Mouse (Mus musculus) forebrain, embryonic 10.5 days (tissue): Measurements from ENCODE around the gene Crbn. TPM values are rescaled to one million over a fixed set of nuclear protein-coding genes. Genes with fewer than 3 reads are reported as not detected.

Source experiments
- DNase-seq: peaks from one replicate; pipeline ENCODE4 v3.0.0-alpha.2; 2017; ENCODE audit warnings: low spot score; ENCODE audit errors: extremely low spot score
- H3K27ac ChIP-seq: fragments of 300-500 bp; sonication (generic); 2 replicates; pipeline ENCODE4 v1.5.1; 2016; ENCODE audit warnings: mild to moderate bottlenecking
- H3K27me3 ChIP-seq: fragments of 300-500 bp; sonication (generic); 2 replicates; pipeline ENCODE4 v1.6.1; 2016; ENCODE audit warnings: mild to moderate bottlenecking; ENCODE audit not compliant: poor library complexity, severe bottlenecking
- H3K36me3 ChIP-seq: fragments of 300-500 bp; sonication (generic); replicated peaks from 2 replicates; pipeline ENCODE4 v1.6.1; 2016; ENCODE audit warnings: mild to moderate bottlenecking, moderate library complexity
- H3K4me1 ChIP-seq: fragments of 300-500 bp; sonication (generic); 2 replicates; pipeline ENCODE4 v1.6.1; 2016
- H3K4me3 ChIP-seq: fragments of 300-500 bp; sonication (generic); 2 replicates; pipeline ENCODE4 v1.5.1; 2016; ENCODE audit warnings: mild to moderate bottlenecking, moderate library complexity
- H3K9me3 ChIP-seq: fragments of 300-500 bp; sonication (generic); 2 replicates; pipeline ENCODE4 v1.6.1; 2016; ENCODE audit warnings: mild to moderate bottlenecking, moderate library complexity
- WGBS: fragments of 180-500 bp; shearing (Covaris S2); methylation state at CpG from one replicate; pipeline ENCODE4 v1.1.7; 2016; 5-methylcytosine and 5-hydroxymethylcytosine counted together
- polyA plus RNA-seq: library from polyadenylated mRNA; unstranded; fragments of >200 nt; fragmentation: Nextera tagmentation; extraction: Ambion mirVana; gene quantifications from 2 replicates; pipeline ENCODE4 v1.2.1, GENCODE M21; 2016

The Crbn gene
- 40.8 and 43.3 TPM in 2 replicates for polyA plus RNA-seq

DNA sequence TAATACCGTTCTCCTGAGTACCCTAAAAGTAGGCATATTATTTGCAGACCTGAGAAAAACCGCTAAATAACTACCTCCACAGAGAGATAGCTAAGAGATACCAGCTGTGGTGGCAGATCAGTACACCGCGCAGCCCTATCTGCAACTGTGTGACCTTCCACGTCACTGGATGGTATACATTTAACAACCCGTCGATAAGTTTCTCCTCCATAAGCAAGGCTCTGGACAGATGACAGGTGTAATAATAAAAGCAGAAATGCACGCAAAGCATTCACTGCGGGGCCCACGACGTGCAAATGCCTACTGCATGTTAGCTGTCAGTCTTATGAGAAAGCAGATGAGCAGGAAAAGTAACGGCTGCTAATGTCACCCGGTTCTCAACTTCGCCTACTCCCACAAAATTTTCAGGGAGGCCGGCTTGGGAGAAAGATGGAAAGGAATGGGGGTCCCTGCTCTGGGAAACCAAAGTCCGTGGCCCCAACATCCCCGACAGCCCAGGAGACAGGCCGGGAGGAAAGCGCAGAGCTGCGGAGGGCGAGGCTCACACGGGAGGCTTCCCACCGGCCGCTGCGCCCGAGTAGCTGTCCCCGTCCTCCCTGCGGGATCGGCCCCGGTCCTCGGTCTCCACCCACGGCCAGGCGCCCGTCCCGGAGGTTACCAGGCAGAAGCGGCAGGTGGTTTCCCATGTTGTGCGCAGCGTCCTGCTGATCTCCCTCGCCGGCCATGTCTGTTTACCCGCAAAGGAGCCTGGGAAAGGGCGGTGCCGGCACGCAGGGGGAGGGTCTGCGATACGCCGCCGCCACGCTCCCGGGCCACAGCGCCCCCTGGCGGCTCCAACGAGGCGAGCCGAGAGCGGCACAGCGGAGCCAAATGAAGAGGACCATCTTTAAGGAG lies at the start of gene Crbn:
Crbn (minus strand) TSS at position 745 of the 894 bp plus-strand sequence.
- peak; percentile 88 for DNase-seq
- WGBS, result 2% methylated on average over 57 of the region's 57 CpGs
- no peaks in the 10 kb centered on the region for H3K27me3 ChIP-seq
- H3K36me3 ChIP-seq, result peaks cover 5% of the 10 kb centered on the region
- peaks cover 13% of the 10 kb centered on the region for H3K4me1 ChIP-seq
- peak within 1 kb of the TSS; percentile 92 for H3K4me3 ChIP-seq
- peak within 1 kb of the TSS; percentile 87 for H3K27ac ChIP-seq
- H3K9me3 ChIP-seq, result no peaks in the 10 kb centered on the region

DNA sequence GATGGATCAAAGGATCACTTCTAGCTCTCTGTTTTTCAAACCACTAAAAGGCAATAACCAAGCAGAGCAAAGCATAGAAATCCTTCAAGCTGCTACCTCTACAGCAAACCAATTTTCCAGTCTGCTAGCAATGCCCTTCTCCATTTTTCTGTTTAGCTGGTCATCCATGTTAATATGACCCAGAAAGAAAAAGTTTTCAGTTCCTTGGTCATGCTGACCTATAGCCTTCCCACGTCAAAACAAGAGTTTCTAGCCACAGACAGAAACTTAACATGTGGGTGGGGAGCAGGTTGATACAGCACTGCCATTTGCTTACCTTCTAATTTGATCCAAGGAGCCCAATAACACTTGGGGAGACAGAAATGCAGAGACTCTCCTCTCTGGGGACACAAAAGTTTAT lies 40.3 kb upstream of the Crbn start:
- Histone ChIP-seq H3K4me3 (no peak overlapping the region), H3K4me1 (no peaks in the 10 kb centered on the region), H3K36me3 (no peaks in the 10 kb centered on the region), H3K27ac (no peak overlapping the region), H3K27me3 (no peaks in the 10 kb centered on the region), H3K9me3 (no peaks in the 10 kb centered on the region)
- 74% methylated on average over 1 of the region's 1 CpGs for WGBS
- DNase-seq, result no peak

DNA sequence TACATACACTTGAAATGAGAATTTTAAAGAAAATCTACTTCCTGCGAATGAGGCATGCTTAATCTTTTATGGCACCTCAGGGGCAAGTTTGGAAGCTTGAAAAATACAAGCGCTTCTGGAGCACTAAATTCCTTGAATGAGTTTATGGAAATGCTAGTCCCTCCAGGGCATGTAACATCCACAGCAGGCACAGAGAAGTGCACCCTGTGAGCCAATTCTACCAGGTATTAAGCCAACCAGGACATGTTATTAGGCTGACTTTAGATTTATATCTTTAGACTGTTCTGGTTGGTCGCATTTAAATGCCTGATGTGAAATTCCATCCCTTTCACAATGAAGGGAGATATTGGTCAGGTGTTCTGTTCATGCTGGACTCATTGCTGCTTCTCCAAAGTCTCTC lies 38.2 kb upstream of the Crbn start:
- 83% methylated on average over 3 of the region's 3 CpGs for WGBS
- no peak overlapping the region for H3K4me3 ChIP-seq
- H3K4me1 ChIP-seq, result no peaks in the 10 kb centered on the region
- no peaks in the 10 kb centered on the region for H3K36me3 ChIP-seq
- no peaks in the 10 kb centered on the region for H3K27me3 ChIP-seq
- no peak for DNase-seq
- H3K27ac ChIP-seq, result no peak overlapping the region
- H3K9me3 ChIP-seq, result no peaks in the 10 kb centered on the region

DNA sequence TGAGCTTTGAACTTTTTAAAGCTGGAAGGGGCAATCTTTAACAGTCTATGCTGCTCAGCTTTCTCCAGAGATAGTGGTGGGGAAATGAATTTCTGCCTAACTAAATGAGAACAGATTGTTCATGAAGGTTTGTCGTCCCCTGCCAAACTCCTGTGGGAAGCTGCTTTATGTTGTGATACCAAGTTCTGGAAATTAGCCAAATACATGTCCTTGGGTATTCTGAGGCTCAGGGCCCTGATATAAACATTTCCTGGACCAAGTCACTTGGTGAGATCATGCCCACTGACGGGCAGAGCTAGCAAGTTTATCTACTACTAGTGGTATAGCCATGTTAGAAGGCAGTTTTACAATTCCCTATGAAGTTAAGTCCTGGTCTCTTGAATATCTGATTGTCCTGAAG lies 35.4 kb upstream of the Crbn start:
- no peak for DNase-seq
- H3K27me3 ChIP-seq, result no peaks in the 10 kb centered on the region
- H3K4me1 ChIP-seq, result no peaks in the 10 kb centered on the region
- H3K27ac ChIP-seq, result no peak overlapping the region
- no peaks in the 10 kb centered on the region for H3K9me3 ChIP-seq
- no peak overlapping the region for H3K4me3 ChIP-seq
- WGBS, result 88% methylated on average over 2 of the region's 2 CpGs
- H3K36me3 ChIP-seq, result no peaks in the 10 kb centered on the region

DNA sequence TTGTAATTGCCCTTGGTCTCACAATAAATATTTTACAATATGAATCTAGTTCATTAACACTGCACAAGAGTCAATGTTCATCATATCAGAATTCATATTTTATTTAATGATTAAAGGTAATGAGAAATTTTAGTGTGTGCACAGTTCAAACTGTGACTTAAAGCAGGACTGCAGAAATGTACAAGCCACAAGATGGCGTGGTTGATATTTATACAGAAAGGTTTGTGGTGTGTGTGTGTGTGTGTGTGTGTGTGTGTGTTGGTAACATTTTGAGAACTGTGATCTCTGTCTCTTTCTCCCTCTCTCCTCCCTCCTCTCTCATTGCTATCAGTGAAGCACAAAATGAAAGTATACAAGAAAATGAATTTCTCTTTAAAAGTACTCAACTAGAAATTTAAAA lies 22.5 kb upstream of the Crbn start:
- Histone ChIP-seq H3K27me3 (no peaks in the 10 kb centered on the region), H3K9me3 (no peaks in the 10 kb centered on the region), H3K36me3 (no peaks in the 10 kb centered on the region), H3K4me3 (no peak overlapping the region), H3K27ac (no peak overlapping the region), H3K4me1 (no peaks in the 10 kb centered on the region)
- WGBS, result 51% methylated on average over 1 of the region's 1 CpGs
- DNase-seq, result no peak

DNA sequence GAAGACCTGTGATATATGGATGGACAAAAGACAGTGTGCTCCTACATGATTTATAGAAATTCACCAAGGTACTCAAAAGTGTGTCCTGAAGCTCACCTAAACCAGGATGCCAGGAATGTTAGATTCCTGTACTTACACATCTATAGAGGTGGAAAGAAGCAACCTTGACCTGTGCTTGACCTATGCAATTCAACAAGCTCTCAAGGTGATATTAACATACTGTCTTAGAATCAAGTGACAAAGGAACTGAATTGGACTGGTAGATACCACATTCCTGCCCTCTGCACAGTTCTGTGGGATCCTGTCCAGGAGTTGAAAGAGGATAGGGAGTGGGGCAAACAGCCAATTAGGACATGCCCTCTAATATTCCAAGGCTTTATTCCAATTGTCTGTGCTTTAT lies 20.7 kb upstream of the Crbn start:
- Histone ChIP-seq H3K4me1 (no peaks in the 10 kb centered on the region), H3K36me3 (no peaks in the 10 kb centered on the region), H3K27ac (no peak overlapping the region), H3K4me3 (no peak overlapping the region), H3K27me3 (no peaks in the 10 kb centered on the region), H3K9me3 (no peaks in the 10 kb centered on the region)
- DNase-seq, result no peak

DNA sequence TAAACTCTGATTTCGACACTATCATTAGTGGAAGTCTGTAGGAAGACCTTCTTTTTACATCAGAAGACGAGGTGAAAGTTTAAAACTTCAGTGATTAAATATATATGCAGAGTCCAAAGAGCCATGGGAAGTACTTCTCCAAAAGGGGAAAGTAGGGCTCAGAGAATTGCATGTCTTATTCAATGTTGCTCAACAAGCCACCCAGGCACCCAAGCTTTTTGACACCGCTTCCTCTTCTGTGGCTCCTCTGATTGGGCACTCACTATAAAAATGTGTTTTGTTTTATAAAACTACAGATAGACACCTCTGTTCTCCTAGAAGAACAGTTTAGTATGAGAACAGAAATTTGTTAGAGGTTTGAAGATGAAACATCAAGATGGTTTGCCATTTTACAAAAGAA lies 20.0 kb upstream of the Crbn start:
- no peak for DNase-seq
- H3K27ac ChIP-seq, result no peak overlapping the region
- no peak overlapping the region for H3K4me3 ChIP-seq
- WGBS, result 89% methylated on average over 3 of the region's 3 CpGs
- H3K27me3 ChIP-seq, result no peaks in the 10 kb centered on the region
- no peaks in the 10 kb centered on the region for H3K36me3 ChIP-seq
- H3K9me3 ChIP-seq, result no peaks in the 10 kb centered on the region
- no peaks in the 10 kb centered on the region for H3K4me1 ChIP-seq

DNA sequence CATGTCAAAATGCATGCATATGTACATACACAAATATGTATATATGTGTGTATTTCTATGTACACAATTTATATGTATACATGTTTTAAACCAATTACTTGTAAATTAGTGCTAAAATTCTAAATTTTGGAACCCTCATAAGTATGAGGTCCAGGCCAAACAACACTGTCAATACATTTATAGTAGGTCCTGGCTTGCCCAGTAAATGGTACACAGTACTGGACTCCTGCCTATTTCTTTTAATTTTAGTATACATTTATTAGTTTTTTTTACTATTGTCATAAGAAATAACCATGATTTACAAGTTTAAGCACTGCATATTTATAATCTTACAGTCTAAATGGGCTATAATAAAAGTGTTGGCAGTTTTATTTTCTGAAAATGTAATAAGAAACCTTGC lies 19.4 kb upstream of the Crbn start:
- Histone ChIP-seq H3K4me1 (no peaks in the 10 kb centered on the region), H3K36me3 (no peaks in the 10 kb centered on the region), H3K4me3 (no peak overlapping the region), H3K9me3 (no peaks in the 10 kb centered on the region), H3K27me3 (no peaks in the 10 kb centered on the region), H3K27ac (no peak overlapping the region)
- no peak for DNase-seq

DNA sequence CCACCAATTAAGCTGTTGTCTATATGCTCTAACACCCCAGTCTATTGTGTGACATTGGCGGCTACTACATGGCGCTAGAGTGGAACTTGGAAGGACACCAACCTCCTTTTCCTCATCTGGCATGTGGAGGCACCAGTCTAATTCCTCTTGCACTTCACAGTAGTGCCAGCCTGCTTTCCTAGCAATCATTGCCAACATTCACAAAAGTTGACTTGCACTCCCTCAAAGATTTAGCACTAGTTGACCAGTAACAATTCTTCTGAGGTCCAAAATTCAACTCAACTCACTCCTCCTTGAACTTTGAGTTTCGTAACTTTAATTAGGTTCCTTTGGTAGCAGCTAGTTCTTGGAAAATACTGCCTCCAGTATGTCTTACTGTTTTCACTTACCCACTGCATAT lies 10.8 kb upstream of the Crbn start:
- H3K9me3 ChIP-seq, result no peaks in the 10 kb centered on the region
- H3K36me3 ChIP-seq, result no peaks in the 10 kb centered on the region
- H3K4me1 ChIP-seq, result no peaks in the 10 kb centered on the region
- H3K27me3 ChIP-seq, result no peaks in the 10 kb centered on the region
- WGBS, result 92% methylated on average over 3 of the region's 3 CpGs
- H3K27ac ChIP-seq, result no peak overlapping the region
- H3K4me3 ChIP-seq, result no peak overlapping the region
- DNase-seq, result no peak

DNA sequence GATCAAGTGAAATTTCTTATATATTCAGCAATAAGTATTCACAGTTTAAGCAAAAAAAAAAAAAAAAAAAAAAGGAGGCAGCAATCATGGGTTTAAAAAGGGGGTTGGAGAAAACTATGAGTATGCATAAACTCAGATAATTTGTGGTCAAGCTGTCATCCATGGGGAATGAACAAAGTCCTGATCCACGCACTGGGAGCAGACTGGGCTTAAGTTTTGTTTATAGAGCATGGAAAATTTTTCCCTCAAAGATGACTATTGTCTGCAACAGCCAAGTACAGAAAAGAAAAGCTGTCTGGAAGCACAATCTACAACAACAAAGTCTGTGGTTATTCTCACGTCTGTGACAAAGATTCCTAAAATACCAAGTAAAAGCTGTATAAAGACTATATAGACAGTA lies 9.3 kb upstream of the Crbn start:
- Histone ChIP-seq H3K27ac (no peak overlapping the region), H3K4me1 (no peaks in the 10 kb centered on the region), H3K9me3 (no peaks in the 10 kb centered on the region), H3K36me3 (no peaks in the 10 kb centered on the region), H3K27me3 (no peaks in the 10 kb centered on the region), H3K4me3 (no peak overlapping the region)
- no peak for DNase-seq
- 82% methylated on average over 2 of the region's 2 CpGs for WGBS

DNA sequence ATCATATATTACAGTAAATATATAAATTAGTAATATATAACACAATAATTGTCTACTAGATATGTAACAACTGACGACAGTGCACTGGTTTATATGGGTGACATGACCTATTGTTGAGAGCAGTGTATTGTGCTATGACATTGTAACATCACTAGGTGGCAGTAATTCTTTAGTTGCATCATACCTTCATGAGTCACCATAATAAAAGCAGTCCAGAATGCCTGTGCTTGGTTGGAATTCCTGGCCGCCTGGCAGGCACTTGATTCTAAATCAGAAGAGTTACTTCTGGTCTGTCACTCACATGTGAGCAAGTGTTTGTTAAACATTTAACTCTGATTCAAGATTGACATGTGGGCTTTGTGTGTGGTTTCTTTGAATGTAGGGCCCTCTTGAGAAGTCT lies 5.0 kb upstream of the Crbn start:
- no peak for DNase-seq
- H3K9me3 ChIP-seq, result no peaks in the 10 kb centered on the region
- 47% methylated on average over 2 of the region's 2 CpGs for whole genome bisulfite sequencing

DNA sequence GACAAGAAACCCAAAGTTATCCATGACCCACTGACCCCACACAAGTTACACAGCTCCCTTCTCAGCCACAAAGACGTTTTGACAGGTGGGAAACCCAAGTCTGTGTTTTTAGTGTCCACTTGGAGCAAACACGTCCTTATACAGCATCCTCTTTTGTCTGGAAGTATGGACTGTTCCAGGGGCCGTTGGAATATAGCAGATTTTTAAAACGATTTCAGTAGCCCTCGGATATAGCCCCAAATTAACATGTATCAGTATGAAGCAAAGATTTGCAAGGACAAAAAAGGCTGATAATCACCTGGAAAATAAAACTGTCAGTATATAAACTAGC lies 315 bp upstream of the Crbn start:
- peaks cover 13% of the 10 kb centered on the region for H3K4me1 ChIP-seq
- DNase-seq, result no peak
- H3K27me3 ChIP-seq, result no peaks in the 10 kb centered on the region
- H3K27ac ChIP-seq, result 0 out of 2 replicates have a peak overlapping the region, but pooled peaks have one; percentile 87
- 68% methylated on average over 5 of the region's 5 CpGs for WGBS
- H3K36me3 ChIP-seq, result no peaks in the 10 kb centered on the region; the same call in 1 of the 2 replicates
- no peaks in the 10 kb centered on the region for H3K9me3 ChIP-seq
- H3K4me3 ChIP-seq, result peak overlapping the region; percentile 92

More for the DNA sequence above, 5.0 kb upstream of the Crbn start:
- H3K36me3 ChIP-seq, result no peaks in the 10 kb centered on the region
- H3K4me3 ChIP-seq, result no peak overlapping the region
- no peaks in the 10 kb centered on the region for H3K27me3 ChIP-seq
- no peak overlapping the region for H3K27ac ChIP-seq
- no peaks in the 10 kb centered on the region for H3K4me1 ChIP-seq

DNA sequence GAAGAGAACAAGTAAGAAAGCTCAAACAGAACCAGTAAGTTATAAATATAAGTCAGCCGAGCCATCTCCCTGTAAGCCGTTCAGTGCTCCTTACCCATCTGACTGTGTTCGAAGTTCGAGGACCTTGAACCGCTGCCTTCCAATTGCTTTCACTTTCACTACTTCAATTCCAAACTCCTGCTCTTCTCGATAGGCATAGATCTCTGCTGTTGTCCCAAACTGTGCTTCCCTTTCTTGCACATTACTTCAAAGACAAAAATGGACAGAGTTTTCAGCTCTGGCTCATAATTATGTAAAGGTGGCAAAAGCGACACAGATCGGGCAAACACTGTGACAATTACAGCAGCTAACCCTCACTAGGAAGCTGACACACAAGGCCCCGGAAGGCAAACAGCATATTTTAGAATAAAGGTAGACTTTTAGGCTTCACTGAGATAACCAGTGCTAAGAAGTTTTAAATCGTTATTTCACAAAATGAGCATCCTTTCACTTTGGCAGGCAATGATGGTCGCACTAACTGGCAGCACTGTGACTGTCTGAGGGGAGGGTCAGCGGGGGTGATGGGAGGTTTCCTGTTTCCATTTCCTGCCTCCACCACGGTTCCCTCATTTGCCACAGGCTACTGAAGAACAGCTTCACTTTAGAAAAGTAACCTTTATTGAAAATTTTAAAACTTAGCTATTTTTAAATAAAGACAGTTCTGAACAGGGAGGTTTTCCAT lies 5.6 kb downstream of the Crbn start:
- Histone ChIP-seq H3K27ac (no peak overlapping the region), H3K27me3 (no peaks in the 10 kb centered on the region), H3K4me3 (no peak overlapping the region), H3K36me3 (peaks cover 42% of the 10 kb centered on the region), H3K9me3 (no peaks in the 10 kb centered on the region), H3K4me1 (peaks cover 11% of the 10 kb centered on the region)
- no peak for DNase-seq
- whole genome bisulfite sequencing, result 93% methylated on average over 13 of the region's 13 CpGs
